Mouse (Mus musculus): ENCODE results near the gene AC192777.2. TPM values are rescaled to one million over a fixed set of nuclear protein-coding genes. Genes with fewer than 3 reads are reported as not detected.
"Not testable (repeated sequence)": the region's sequence is repeated elsewhere in the genome, so short reads cannot be mapped to it uniquely, and the experiment has no call there.

Gene AC192777.2
- not detected for total RNA-seq (2021)
- long read RNA-seq, experiment 1: 0 reads
- long read RNA-seq, experiment 2: 0 reads

- not testable (repeated sequence) for DNase-seq (ENCODE audit: low spot score)
Observed at GRCm38 (mm10) chr17:40095150-40095549, at the start of gene AC192777.2. AC192777.2 (plus strand) TSS chr17:40095450.

GRCm38 (mm10) chr17:40116172-40116571 is 20.9 kb downstream of the AC192777.2 start:
- not testable (repeated sequence) for DNase-seq (ENCODE audit: low spot score)

GRCm38 (mm10) chr17:40116877-40117276 is 21.6 kb downstream of the AC192777.2 start:
- DNase-seq (ENCODE audit: low spot score): not testable (repeated sequence)

Small RNA genes within 50 kb of the gene (microRNA-seq; reads per million reads assigned to microRNA genes)
- gene Gm26376: not detected

Other genes starting within 250 kb of the AC192777.2 start
- not detected for gene Esp38, start 144.9 kb upstream of the AC192777.2 start, total RNA-seq (2021)
- not detected for gene Pgk2, start 113.2 kb downstream of the AC192777.2 start, total RNA-seq (2021)
- not detected for gene Crisp3, start 146.8 kb downstream of the AC192777.2 start, total RNA-seq (2021)
- not detected for gene Crisp1, start 223.8 kb downstream of the AC192777.2 start, total RNA-seq (2021)

Measured in gastrocnemius, adult 18-20 months (tissue).